Mouse (Mus musculus) liver, embryonic 12.5 days (tissue): ENCODE data around the gene Tubb5. TPM values are rescaled to one million over a fixed set of nuclear protein-coding genes. Genes with fewer than 3 reads are reported as not detected.

Source experiments
- microRNA-seq: library from miRNA; unstranded; fragments of <30 nt; microRNA quantifications from one replicate; pipeline ENCODE4, GENCODE M21; 2017
- polyA plus RNA-seq: library from polyadenylated mRNA; unstranded; fragments of >200 nt; fragmentation: Nextera tagmentation; extraction: Ambion mirVana; gene quantifications from 2 replicates; pipeline ENCODE4 v1.2.1, GENCODE M21; 2016

Tubb5 gene
- polyA plus RNA-seq, 1 experiment from 2014 or later, result 600 TPM

Small RNA genes lying within 50 kb of the gene (microRNA-seq; reads per million reads assigned to microRNA genes)
- gene Gm28033, result 1.4 reads per million

Other genes with a start within 250 kb of the Tubb5 start
- gene Sfta2, start 236.8 kb downstream of the Tubb5 start, polyA plus RNA-seq, result not detected in 2 replicates
- gene Gm9573, start 211.7 kb downstream of the Tubb5 start, polyA plus RNA-seq, result not detected in 2 replicates
- gene Mucl3, start 194.6 kb downstream of the Tubb5 start, polyA plus RNA-seq, result 0.05 TPM in 1 of 2 replicates, not detected in the other
- gene Vars2, start 170.7 kb downstream of the Tubb5 start, polyA plus RNA-seq, result 10.7 and 11.8 TPM in 2 replicates
- 38.3 and 44.0 TPM in 2 replicates for gene Gtf2h4, start 164.6 kb downstream of the Tubb5 start, polyA plus RNA-seq
- 5.7 and 6.1 TPM in 2 replicates for gene Ddr1, start 133.7 kb downstream of the Tubb5 start, polyA plus RNA-seq
- 16.8 and 19.9 TPM in 2 replicates for gene Ier3, start 16.6 kb downstream of the Tubb5 start, polyA plus RNA-seq
- gene Flot1, start 15.1 kb downstream of the Tubb5 start, polyA plus RNA-seq, result 38.0 and 43.1 TPM in 2 replicates
- 14.2 and 15.0 TPM in 2 replicates for gene Mdc1, start 3.2 kb upstream of the Tubb5 start, polyA plus RNA-seq
- gene Nrm, start 23.0 kb upstream of the Tubb5 start, polyA plus RNA-seq, result 29.5 and 29.8 TPM in 2 replicates
- 11.9 and 12.6 TPM in 2 replicates for gene Ppp1r18, start 27.3 kb upstream of the Tubb5 start, polyA plus RNA-seq
- 50.7 and 52.8 TPM in 2 replicates for gene Dhx16, start 41.5 kb upstream of the Tubb5 start, polyA plus RNA-seq
- gene 2310061I04Rik, start 59.1 kb upstream of the Tubb5 start, polyA plus RNA-seq, result 20.2 and 20.9 TPM in 2 replicates
- 15.0 and 16.8 TPM in 2 replicates for gene Atat1, start 71.8 kb upstream of the Tubb5 start, polyA plus RNA-seq
- 113 and 123 TPM in 2 replicates for gene Mrps18b, start 78.1 kb upstream of the Tubb5 start, polyA plus RNA-seq
- 29.0 and 32.8 TPM in 2 replicates for gene Ppp1r10, start 78.1 kb upstream of the Tubb5 start, polyA plus RNA-seq
- gene Abcf1, start 131.5 kb upstream of the Tubb5 start, polyA plus RNA-seq, result 90.2 and 90.5 TPM in 2 replicates
- gene Gnl1, start 141.5 kb upstream of the Tubb5 start, polyA plus RNA-seq, result 23.7 and 25.1 TPM in 2 replicates
- 12.6 and 13.7 TPM in 2 replicates for gene Prr3, start 141.9 kb upstream of the Tubb5 start, polyA plus RNA-seq
- gene H2-T24, start 182.3 kb upstream of the Tubb5 start, polyA plus RNA-seq, result 4.6 and 5.7 TPM in 2 replicates
- 19.5 and 20.5 TPM in 2 replicates for gene H2-T23, start 194.5 kb upstream of the Tubb5 start, polyA plus RNA-seq
- gene H2-T22, start 204.4 kb upstream of the Tubb5 start, polyA plus RNA-seq, result 7.5 and 8.4 TPM in 2 replicates
- not detected in 2 replicates for gene Gm6034, start 204.7 kb upstream of the Tubb5 start, polyA plus RNA-seq
- gene Gm11127, start 220.1 kb upstream of the Tubb5 start, polyA plus RNA-seq, result not detected in 2 replicates